Mouse (Mus musculus) brown adipose tissue, adult 24 weeks (tissue): ENCODE measurements around the gene Hist1h4i. TPM values are rescaled to one million over a fixed set of nuclear protein-coding genes. Genes with fewer than 3 reads are reported as not detected.
"Not testable (repeated sequence)": the region's sequence is repeated elsewhere in the genome, so short reads cannot be mapped to it uniquely, and the experiment has no call there.

Experiments used
- H3K27ac ChIP-seq: fragments of 200-500 bp; replicated peaks from 2 replicates; pipeline ENCODE4 v1.5.1; 2012; ENCODE audit warnings: low read depth, mild to moderate bottlenecking, low read length
- H3K4me1 ChIP-seq: fragments of 200-500 bp; 2 replicates; pipeline ENCODE4 v1.6.1; 2012; ENCODE audit warnings: low read length, mixed read lengths; ENCODE audit not compliant: control insufficient read depth, insufficient read depth, insufficient read length
- H3K4me3 ChIP-seq: fragments of 200-500 bp; 2 replicates; pipeline ENCODE4 v1.5.1; 2012; ENCODE audit warnings: low read depth, mild to moderate bottlenecking, low read length, moderate library complexity; ENCODE audit not compliant: insufficient read depth
- polyA plus RNA-seq: library from polyadenylated mRNA; stranded (reverse); fragments of >200 nt; gene quantifications from 2 replicates; pipeline ENCODE4 v1.2.4, GENCODE M21; 2012; ENCODE audit not compliant: missing spikeins, insufficient read depth, insufficient read length

The Hist1h4i gene
- 1.9 and 6.6 TPM in 2 replicates for polyA plus RNA-seq

GRCm38 (mm10) chr13:22041142-22041536 is at the start of gene Hist1h4i:
Hist1h4i (minus strand) TSS chr13:22041362.
- not testable (repeated sequence) for H3K27ac ChIP-seq, H3K4me1 ChIP-seq
- H3K4me3 ChIP-seq: peak within 1 kb of the TSS; percentile 45

- H3K27ac ChIP-seq, H3K4me1 ChIP-seq, H3K4me3 ChIP-seq: not testable (repeated sequence)
These were observed 43.0 kb upstream of the Hist1h4i start, which contains the start of gene Vmn1r188 for GRCm38 (mm10) chr13:22084140-22084539. Vmn1r188 (plus strand) TSS chr13:22084440.

DNA sequence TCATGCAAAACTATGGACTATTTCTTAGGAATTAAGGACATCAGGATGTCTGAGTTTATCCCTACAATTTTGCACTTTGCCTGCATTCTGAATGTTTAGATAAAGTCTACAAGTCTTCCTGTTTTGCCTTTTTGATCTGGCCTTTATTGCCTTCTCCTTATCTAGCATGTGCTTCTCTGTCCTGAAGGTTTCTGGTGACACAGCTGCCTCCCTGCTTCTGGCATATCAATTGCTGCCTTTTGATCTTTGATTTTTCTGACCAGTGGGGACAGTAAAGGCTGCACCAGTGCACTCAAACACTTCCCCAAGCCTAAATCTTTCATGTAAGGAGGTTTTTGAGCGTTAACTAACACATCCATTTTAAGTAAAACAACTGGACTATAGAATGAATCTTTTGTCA is 22.3 kb upstream of the Hist1h4i start:
- no peak overlapping the region for H3K27ac ChIP-seq
- H3K4me3 ChIP-seq: no peak overlapping the region
- H3K4me1 ChIP-seq: no peaks in the 10 kb centered on the region

- no peak overlapping the region for H3K27ac ChIP-seq
- no peaks in the 10 kb centered on the region for H3K4me1 ChIP-seq
- H3K4me3 ChIP-seq: no peak overlapping the region
These were observed 20.3 kb upstream of the Hist1h4i start for GRCm38 (mm10) chr13:22061422-22061821.

DNA sequence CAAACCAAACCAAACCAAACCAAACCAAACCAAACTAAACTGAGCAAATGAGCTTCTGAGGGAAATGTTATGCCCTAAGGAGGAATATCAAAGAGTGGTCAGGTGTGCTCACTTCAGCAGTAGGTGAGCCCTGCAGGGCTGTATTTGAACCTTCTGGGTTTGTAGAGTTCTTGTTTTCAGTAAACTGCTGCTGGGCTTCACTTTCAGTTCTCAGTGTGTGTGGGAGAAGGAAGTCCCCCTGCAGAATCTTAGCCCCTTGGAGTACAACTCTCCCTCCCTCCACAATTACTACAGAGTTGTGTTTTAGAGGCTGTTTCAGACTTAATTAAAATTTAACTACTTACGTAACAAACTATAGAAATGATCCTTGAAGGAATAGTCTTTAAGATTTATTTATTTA is 12.6 kb upstream of the Hist1h4i start:
- Histone ChIP-seq H3K4me3 (no peak overlapping the region), H3K4me1 (0 out of 2 replicates have a peak, but pooled peaks cover 2% of the 10 kb centered on the region), H3K27ac (no peak overlapping the region)

GRCm38 (mm10) chr13:22051523-22051859 is 10.3 kb upstream of the Hist1h4i start:
- Histone ChIP-seq H3K4me1 (0 out of 2 replicates have a peak, but pooled peaks cover 2% of the 10 kb centered on the region), H3K27ac (no peak overlapping the region), H3K4me3 (peak overlapping the region; percentile 70; the same call in 1 of the 2 replicates)

GRCm38 (mm10) chr13:22050591-22051522 is 9.7 kb upstream of the Hist1h4i start:
- H3K27ac ChIP-seq: no peak overlapping the region
- H3K4me3 ChIP-seq: peak overlapping the region; percentile 70

DNA sequence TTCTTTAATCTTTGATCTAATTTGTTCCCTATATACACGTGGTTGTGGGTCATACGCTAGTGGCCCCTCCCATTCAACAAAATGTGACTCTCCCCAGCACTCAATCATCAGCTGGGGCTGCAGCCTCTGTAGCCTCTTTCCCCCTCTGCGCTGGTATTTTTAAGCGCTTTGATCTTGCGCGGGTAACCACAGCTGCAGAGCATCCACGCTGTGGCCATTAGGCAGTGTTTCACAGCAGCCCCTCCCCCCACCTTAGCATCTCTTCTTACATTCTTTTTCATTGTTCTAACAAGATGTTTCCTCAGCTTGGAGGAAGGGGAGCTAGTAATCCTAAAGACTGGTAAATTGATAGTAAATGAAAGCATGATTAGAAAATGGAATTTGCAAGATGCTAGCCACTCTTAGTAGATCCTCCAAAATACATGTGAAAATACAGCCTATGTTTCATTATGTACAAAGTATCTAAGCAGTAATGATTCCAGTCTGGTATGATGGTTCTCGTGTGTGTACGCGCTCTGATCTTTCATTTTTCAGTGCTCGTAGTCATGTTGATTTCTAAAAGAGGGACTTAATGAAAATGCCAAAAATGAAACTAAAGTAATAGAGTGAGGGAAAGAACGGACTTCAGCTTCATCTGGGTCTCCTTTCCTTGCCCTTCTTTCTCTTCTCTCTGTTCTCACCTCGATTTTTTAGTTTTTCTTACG is 8.7 kb upstream of the Hist1h4i start:
- H3K27ac ChIP-seq: no peak overlapping the region
- H3K4me3 ChIP-seq: peak overlapping the region; percentile 70
- H3K4me1 ChIP-seq: no peaks in the 10 kb centered on the region

More at GRCm38 (mm10) chr13:22050591-22051522, 9.7 kb upstream of the Hist1h4i start:
- 0 out of 2 replicates have a peak, but pooled peaks cover 2% of the 10 kb centered on the region for H3K4me1 ChIP-seq

GRCm38 (mm10) chr13:22049041-22049440 is 7.9 kb upstream of the Hist1h4i start:
- Histone ChIP-seq H3K27ac (no peak overlapping the region), H3K4me1 (no peaks in the 10 kb centered on the region), H3K4me3 (no peak overlapping the region)

DNA sequence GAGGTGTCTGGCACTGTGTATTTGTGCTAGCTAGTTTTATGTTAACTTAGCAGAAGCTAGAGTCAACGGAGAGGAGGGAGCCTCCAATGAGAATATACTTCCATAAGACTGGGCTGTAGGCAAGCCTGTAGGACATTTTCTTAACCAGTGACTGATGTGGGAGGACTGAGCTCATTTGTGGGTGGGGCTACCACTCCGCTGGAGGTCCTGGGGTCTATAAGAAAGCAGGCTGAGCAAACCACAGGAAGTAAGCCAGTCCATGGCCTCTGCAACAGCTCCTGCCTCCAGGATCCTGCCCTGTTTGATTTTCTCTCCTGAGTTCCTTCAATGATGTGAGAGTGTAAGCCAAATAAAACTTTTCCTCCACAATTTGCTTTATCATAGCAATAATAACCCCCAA is 4.1 kb upstream of the Hist1h4i start:
- H3K4me1 ChIP-seq: no peaks in the 10 kb centered on the region; the same call in 1 of the 2 replicates
- no peak overlapping the region for H3K27ac ChIP-seq
- H3K4me3 ChIP-seq: no peak overlapping the region

GRCm38 (mm10) chr13:22044432-22045155 is 3.4 kb upstream of the Hist1h4i start:
- no peak overlapping the region for H3K4me3 ChIP-seq
- H3K4me1 ChIP-seq: no peaks in the 10 kb centered on the region; the same call in 1 of the 2 replicates
- no peak overlapping the region for H3K27ac ChIP-seq

DNA sequence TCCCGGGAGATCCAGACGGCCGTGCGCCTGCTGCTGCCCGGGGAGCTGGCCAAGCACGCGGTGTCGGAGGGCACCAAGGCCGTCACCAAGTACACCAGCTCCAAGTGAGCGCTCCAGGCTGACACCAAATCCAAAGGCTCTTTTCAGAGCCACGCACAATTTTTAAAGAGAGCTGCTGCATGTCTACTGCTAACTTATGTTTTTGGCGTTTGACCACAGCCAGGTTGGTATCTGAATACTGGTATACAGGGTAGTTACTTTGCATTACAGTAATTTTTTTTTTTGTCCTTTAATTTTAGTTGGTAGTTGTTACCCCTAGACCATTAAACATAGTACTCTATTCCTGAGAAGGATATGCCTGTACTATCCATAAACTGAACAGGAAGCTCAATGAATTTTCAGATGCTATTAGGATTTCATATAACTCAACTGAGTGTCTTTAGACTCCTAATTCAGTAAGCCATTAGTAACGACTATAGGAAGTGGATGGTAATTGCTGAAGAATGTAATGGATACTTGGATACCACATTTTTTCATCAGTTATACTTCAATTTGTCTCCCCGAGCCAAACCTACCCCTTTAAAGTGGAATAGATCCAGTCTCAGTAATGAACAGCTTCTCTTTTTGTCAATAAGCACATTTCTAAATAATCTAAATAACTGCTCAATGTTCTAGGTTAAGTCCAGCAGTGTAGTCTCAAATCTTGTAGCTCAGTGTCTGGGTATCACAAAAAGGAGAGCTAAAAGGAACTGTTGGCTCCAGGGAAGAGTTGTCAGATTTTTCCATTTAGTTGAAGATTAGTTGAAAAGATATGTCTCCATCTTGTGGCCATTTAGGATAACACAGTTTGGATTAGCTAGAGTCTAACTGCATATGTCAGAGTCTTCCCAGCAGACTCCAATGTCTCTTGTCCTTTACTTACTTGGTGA is 2.6 kb upstream of the Hist1h4i start:
- H3K27ac ChIP-seq: no peak overlapping the region
- H3K4me3 ChIP-seq: peak overlapping the region; percentile 59
- H3K4me1 ChIP-seq: no peaks in the 10 kb centered on the region; the same call in 1 of the 2 replicates

DNA sequence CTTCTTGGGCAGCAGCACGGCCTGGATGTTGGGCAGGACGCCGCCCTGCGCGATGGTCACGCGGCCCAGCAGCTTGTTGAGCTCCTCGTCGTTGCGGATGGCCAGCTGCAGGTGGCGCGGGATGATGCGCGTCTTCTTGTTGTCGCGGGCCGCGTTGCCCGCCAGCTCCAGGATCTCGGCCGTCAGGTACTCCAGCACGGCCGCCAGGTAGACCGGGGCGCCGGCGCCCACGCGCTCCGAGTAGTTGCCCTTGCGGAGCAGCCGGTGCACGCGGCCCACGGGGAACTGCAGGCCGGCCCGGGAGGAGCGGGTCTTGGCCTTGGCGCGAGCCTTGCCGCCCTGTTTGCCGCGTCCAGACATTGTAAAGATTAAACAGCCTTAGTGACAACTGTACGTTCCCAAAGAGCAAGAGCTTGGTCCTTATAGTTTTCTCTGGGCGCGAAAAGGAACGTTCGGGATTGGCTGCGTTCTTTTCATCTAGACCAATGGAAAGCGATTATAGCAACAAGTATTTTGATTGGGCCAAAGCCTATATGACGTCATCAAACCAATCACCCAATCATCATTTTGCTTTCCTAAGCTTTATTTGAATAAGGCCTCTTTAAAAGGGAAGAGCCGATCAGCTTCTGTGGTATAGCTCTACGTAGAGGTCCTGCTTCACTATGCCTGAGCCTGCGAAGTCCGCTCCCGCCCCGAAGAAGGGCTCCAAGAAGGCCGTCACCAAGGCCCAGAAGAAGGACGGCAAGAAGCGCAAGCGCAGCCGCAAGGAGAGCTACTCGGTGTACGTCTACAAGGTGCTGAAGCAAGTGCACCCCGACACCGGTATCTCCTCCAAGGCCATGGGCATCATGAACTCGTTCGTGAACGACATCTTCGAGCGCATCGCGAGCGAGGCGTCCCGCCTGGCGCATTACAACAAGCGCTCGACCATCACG is 1.7 kb upstream of the Hist1h4i start, which contains the start of the genes Hist1h2ag and Hist1h2bj:
Gene Hist1h2ag, minus strand, starts transcription at position 377 of the 935 bp plus-strand sequence.
Gene Hist1h2bj, plus strand, starts transcription at position 647 of the 935 bp plus-strand sequence.
- Histone ChIP-seq H3K4me3 (peak within 1 kb of the TSS; percentile 59), H3K27ac (0 out of 2 replicates have a peak within 1 kb of the TSS, but pooled peaks have one; percentile 40)
- not testable (repeated sequence) for H3K4me1 ChIP-seq
